Mouse (Mus musculus) testis, adult 2 months (tissue): ENCODE results near the gene Tnrc6c.

Experiments
- CTCF ChIP-seq: fragments of 200-500 bp; IDR thresholded peaks from 2 replicates; pipeline ENCODE4 v1.5.1; 2012; ENCODE audit warnings: low read depth, mild to moderate bottlenecking, inconsistent platforms, low read length, moderate library complexity; ENCODE audit not compliant: control insufficient read depth, insufficient read depth, insufficient replicate concordance
- POLR2A ChIP-seq: fragments of 200-500 bp; IDR thresholded peaks from 2 replicates; pipeline ENCODE4 v1.6.1; 2012; ENCODE audit warnings: low read depth, mild to moderate bottlenecking, inconsistent platforms, low read length, moderate library complexity; ENCODE audit not compliant: control insufficient read depth

- TF ChIP-seq CTCF (no peak), POLR2A (no peak)
Observed at GRCm38 (mm10) chr11:117610589-117610988, 43.5 kb upstream of the Tnrc6c start.
